Mouse (Mus musculus): Measurements from ENCODE around the gene Prkn. TPM values are rescaled to one million over a fixed set of nuclear protein-coding genes. Genes with fewer than 3 reads are reported as not detected.

Prkn gene
- total RNA-seq (2018; cell fraction: chromatin; rRNA removed): 100 to 1,000 TPM in 11 of 26 experiments, 10 to 100 TPM in 15; 31.3 to 146 (median 88.0) TPM
- total RNA-seq (2018; cell fraction: cytosol; rRNA removed): 1 to 10 TPM; 2.7 to 7.9 (median 4.2) TPM
- total RNA-seq (2018; cell fraction: nucleus; rRNA removed): 100 to 1,000 TPM in 1 of 26 experiments, 10 to 100 TPM in 25; 15.1 to 106 (median 37.6) TPM
- polyA plus RNA-seq (2018): 2.0 to 3.2 TPM (median 2.6 TPM) in 3 replicates

DNA sequence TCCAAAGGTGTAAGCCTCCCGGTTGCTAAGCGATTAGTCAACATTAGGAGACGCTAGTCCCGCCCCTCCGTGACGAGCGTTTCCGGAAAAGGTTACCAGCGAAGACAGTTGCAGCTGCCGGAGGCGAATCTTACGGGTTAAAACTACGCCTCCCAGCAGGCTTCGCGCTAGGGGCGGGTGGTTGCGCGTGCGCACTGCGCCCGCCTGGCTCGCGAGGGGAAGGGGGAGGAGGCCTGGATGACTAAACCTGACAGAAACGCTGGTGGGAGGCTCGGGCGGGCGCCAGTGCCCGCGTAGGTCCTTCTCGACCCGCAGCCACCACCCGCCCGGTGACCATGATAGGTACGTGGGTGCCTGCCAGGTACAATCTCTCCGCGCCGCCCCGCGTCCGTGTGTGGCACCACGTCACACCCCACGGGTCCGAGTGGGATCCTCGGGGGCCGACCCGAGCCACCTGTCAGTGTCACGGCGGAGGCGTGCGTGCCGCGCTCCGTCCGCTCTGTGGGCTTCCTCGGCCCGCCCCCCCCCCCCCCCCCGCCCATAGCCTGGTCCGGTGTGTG, at the start of gene Prkn, which contains the start of gene Pacrg:
Prkn (plus strand) TSS at position 237 of the 560 bp plus-strand sequence.
Pacrg (minus strand) TSS at position 164 of the 560 bp plus-strand sequence.
- Histone ChIP-seq H3K4me3 (ENCODE audit: inconsistent target) (peak within 1 kb of the TSS; percentile 34), H3K27ac (peak within 1 kb of the TSS; percentile 55), H3K79me2 (ENCODE audit: inconsistent target) (no peaks in the 10 kb centered on the region), H3K36me3 (ENCODE audit: inconsistent target) (no peaks in the 10 kb centered on the region)
- WGBS (ENCODE audit: missing documents): 1% methylated on average over 43 of the region's 58 CpGs

DNA sequence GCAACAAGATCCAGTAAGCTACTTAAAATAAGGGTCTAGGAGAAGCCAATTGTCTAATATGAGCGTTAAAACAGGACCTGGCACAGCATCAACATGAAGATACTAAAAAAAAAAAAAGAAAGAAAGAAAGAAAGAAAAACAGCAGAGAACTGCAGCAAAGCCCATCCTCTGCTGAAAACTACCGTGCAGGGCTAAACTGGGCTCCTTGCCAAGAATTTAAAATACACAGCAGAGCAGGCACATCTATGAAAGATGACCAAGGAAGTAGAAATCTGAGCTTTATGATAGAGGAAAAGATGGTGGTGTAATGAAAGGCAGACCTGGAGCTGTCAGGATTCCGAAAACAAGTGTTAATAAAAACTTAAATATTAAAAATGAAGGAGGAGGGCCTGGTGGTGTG, 48.5 kb upstream of the Prkn start:
- no peaks in the 10 kb centered on the region for H3K79me2 ChIP-seq (ENCODE audit: inconsistent target)
- H3K36me3 ChIP-seq (ENCODE audit: inconsistent target): no peaks in the 10 kb centered on the region
- 67% methylated on average over 2 of the region's 3 CpGs for WGBS (ENCODE audit: missing documents)
- no peak overlapping the region for H3K4me3 ChIP-seq (ENCODE audit: inconsistent target)
- H3K27ac ChIP-seq: no peak overlapping the region

DNA sequence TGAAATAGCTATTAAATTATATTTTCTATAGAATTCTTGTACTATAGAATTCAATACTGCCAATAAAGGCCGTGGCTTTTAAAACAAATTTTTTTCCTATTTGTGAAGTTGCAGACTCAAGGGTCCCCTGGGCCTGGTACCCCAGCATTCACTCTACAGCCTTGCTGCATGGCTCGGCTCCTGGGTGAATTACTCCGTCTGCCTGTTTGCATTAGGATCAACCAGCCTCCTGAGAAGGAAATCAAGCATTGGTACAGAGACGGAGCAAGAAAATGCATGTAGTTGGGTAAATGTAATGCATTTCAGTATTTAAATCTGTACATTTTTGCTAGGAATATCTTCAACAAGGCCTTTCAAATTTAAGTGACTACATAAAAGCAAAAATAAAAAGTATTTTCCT, 33.5 kb upstream of the Prkn start:
- H3K4me3 ChIP-seq (ENCODE audit: inconsistent target): no peak overlapping the region
- no peak overlapping the region for H3K27ac ChIP-seq
- WGBS (ENCODE audit: missing documents): 95% methylated on average over 4 of the region's 4 CpGs
- no peaks in the 10 kb centered on the region for H3K79me2 ChIP-seq (ENCODE audit: inconsistent target)
- no peaks in the 10 kb centered on the region for H3K36me3 ChIP-seq (ENCODE audit: inconsistent target)

DNA sequence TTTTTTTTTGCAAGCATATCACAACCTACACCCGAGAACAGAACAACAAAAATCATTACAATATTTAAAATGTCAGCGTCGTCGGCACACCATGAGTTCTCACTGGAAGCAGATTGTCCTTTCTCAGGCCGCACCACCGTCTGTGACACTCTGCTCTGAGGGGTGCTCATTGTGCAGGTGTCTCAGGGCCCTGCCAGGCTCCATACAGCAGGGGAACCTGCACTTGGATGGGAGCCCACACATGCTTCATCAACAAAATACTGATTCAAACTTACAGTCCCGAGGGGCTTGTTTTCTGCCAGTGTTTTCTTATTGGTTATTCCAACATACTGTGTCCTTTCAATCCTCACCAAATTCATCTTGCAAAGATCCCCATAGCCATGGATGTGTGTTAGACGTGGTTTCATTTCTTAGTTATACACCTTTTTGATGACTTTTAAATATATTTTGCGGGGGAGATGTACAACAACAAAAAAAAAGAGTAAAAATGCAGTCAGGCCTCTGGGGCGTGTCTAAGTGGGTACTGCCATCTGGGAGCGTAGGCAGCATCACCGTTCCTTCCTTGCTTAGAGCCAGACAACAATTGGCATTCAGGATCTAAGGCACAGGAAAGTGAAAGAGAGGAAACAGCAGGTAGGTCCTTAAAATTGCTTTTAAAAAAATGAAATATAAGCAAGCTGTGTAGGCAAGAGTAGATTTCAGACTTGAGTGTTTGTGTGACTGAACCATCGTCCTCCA, 32.8 kb upstream of the Prkn start:
- Histone ChIP-seq H3K27ac (no peak overlapping the region), H3K36me3 (ENCODE audit: inconsistent target) (no peaks in the 10 kb centered on the region), H3K79me2 (ENCODE audit: inconsistent target) (no peaks in the 10 kb centered on the region), H3K4me3 (ENCODE audit: inconsistent target) (no peak overlapping the region)
- WGBS (ENCODE audit: missing documents): 96% methylated on average over 12 of the region's 13 CpGs

DNA sequence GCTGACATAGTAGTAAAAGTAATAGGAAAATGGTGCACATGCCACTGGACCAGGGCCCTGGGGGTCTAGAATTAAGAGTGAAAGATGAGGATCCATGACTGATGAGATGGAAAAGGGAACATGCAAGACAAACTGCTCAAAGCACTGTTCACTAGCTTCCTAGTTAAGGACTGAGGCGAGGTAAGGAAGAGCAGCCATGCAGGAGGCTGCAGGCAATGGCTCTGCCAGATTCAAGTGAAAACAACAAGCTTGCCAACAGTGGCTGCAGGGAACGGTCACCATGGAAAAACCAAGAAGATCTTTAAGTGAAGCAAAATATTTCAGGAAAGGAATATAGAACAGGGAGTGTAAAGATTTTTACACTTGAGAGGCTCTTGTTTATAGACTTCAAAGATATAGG, 31.6 kb upstream of the Prkn start:
- Histone ChIP-seq H3K27ac (no peak overlapping the region), H3K36me3 (ENCODE audit: inconsistent target) (no peaks in the 10 kb centered on the region), H3K79me2 (ENCODE audit: inconsistent target) (no peaks in the 10 kb centered on the region), H3K4me3 (ENCODE audit: inconsistent target) (no peak overlapping the region)
- WGBS (ENCODE audit: missing documents): 96% methylated on average over 2 of the region's 2 CpGs

DNA sequence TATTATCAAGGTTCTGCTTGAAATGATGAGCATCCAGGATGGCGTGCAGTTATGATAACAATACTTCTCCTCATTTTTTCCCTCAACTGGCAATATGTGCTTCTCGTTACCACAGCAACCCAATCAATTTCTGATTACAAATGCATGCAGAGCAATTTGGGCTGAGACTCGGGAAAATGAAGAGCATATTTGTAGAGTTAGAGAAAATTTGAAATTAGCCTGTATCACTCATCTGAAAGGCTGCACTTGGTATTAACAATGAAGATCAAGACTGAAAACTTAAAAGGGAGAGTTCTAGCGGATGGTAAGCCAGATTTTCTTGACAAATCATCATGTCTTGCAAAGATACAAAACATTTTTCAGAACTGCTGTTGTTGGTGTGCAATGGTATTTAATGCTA, 21.2 kb upstream of the Prkn start:
- no peak overlapping the region for H3K4me3 ChIP-seq (ENCODE audit: inconsistent target)
- H3K27ac ChIP-seq: no peak overlapping the region
- H3K79me2 ChIP-seq (ENCODE audit: inconsistent target): no peaks in the 10 kb centered on the region
- WGBS (ENCODE audit: missing documents): 94% methylated on average over 4 of the region's 4 CpGs
- no peaks in the 10 kb centered on the region for H3K36me3 ChIP-seq (ENCODE audit: inconsistent target)

DNA sequence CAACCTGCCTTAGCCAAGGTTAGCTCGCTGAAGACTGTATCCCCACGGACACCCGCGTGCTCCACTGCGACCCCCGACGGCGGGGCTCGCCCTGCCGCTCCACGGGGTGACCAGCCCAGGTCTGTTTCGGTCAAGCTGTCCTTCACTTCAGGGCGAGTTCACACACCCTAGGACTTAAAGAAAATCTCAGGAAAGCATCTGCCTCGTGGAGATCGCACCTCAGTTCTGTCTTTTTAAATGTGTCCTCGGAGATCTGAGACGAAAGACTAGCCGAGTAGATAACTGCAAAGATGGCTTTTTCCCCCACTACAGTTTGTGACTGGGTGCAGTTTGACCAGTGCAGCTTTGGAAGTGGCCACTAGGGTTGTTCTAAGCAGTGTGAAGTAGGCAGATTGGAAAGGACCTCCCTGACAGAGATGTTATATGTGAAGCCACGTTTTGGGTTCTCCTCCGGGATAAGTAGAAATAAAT, 582 bp downstream of the Prkn start:
- peak overlapping the region; percentile 34 for H3K4me3 ChIP-seq (ENCODE audit: inconsistent target)
- 2% methylated on average over 19 of the region's 20 CpGs for whole genome bisulfite sequencing (ENCODE audit: missing documents)
- H3K27ac ChIP-seq: peak overlapping the region; percentile 55
- no peaks in the 10 kb centered on the region for H3K36me3 ChIP-seq (ENCODE audit: inconsistent target)
- no peaks in the 10 kb centered on the region for H3K79me2 ChIP-seq (ENCODE audit: inconsistent target)

DNA sequence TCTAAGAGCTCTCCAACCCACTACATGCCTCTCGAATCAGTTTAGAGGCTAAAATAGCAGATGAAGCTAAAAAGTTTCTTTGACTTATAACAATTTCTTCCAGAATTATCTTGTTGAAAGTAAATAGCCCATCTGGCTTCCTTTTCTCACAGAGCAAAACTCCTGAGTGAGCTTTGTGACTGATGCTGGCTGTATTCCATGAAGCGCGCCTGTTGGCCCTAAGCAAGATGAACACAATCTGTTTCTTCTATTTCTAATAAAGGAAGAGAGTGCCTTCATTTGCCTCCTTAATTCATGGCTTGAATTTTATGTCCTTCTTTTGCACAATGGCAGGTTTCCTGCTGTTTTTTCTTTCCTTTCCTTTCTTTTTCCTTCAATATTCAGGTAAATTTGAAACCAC, 14.0 kb downstream of the Prkn start:
- Histone ChIP-seq H3K4me3 (ENCODE audit: inconsistent target) (no peak overlapping the region), H3K27ac (no peak overlapping the region), H3K36me3 (ENCODE audit: inconsistent target) (no peaks in the 10 kb centered on the region), H3K79me2 (ENCODE audit: inconsistent target) (no peaks in the 10 kb centered on the region)
- 97% methylated on average over 3 of the region's 3 CpGs for WGBS (ENCODE audit: missing documents)

DNA sequence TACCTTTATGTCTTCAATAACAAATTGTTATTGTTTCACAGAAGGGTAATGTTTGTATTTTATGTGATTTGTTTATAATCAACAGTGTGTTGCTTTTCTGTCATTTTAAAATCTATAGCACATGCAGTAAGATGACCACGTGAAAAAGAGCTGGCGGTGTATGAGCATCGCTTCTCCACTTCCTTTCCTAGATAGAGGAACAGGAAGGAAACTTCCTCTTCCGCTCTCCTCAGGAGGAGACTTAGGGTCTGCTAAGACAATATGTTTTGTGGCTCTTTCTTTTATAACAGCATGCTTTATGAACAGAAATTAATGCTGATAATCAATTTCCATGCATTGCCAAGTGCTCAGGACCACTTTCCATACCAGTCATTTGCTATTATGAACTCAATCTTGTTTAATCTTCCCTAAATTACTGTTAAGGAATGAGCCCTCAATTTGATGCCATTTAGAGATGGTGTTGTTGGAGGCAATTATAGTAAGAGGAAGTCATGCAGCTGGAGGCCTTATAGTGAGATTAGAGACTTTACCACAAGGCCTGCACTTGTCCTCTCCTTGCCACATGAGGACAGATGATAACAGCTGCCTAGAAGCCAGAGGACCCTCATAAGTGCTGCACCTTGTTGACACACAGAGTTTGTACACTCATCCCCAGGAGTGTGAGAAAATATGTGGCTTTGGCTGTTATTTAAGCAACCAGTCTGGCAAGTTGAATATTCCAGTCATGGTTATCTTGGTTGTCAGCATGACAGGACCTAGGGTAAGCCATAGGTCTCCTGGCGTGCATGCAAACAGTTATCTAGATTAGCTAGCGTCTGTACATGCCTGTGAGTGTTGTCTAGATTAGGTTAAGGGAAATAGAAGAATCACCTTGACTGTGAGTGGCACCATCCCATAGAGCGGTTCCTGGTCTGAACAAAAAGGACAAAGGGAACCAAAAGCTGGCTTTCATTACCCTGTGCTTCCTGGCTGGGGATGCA, 34.3 kb downstream of the Prkn start:
- no peak overlapping the region for H3K27ac ChIP-seq

DNA sequence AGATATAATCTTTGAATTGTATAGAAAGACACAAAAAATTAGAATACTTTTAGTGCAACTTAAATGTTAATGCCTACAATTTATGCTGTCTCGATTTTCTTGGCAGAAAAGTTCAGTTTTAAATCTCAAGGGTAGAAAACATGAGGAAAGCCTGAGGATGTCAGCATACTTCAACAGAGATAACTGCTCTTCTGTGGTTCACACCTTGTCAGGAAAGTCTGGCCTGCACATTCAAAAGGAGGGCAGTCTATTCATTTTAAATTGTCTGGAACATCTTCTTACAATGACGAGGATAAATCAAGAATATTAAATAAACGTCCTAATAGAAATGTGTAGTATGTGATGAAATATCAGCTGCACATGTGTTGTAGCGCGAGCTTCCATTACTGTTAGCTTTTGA, 38.8 kb downstream of the Prkn start:
- 87% methylated on average over 5 of the region's 5 CpGs for WGBS (ENCODE audit: missing documents)
- no peaks in the 10 kb centered on the region for H3K36me3 ChIP-seq (ENCODE audit: inconsistent target)
- H3K79me2 ChIP-seq (ENCODE audit: inconsistent target): no peaks in the 10 kb centered on the region
- H3K4me3 ChIP-seq (ENCODE audit: inconsistent target): no peak overlapping the region
- no peak overlapping the region for H3K27ac ChIP-seq

More for the DNA sequence above, 34.3 kb downstream of the Prkn start:
- no peak overlapping the region for H3K4me3 ChIP-seq (ENCODE audit: inconsistent target)
- 87% methylated on average over 7 of the region's 7 CpGs for WGBS (ENCODE audit: missing documents)
- no peaks in the 10 kb centered on the region for H3K79me2 ChIP-seq (ENCODE audit: inconsistent target)
- no peaks in the 10 kb centered on the region for H3K36me3 ChIP-seq (ENCODE audit: inconsistent target)

DNA sequence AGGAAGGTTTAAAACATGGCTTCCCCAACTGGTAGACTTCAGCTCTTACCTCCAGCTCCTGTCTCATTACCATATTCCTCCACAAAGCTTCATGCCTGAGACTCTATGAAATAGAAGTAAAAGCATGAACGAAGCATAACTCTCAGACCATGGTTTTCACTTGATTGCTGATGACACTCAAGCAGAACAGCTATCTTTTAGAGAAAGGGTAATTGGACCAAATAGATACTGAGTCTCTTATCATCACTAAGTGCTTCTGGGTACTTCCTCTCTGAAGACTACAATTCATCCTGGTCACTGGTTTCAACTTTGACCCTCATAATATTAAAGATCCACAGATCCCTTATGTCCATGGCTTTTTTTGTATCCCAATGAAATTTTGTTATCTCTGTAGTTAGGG, 42.1 kb downstream of the Prkn start:
- Histone ChIP-seq H3K36me3 (ENCODE audit: inconsistent target) (no peaks in the 10 kb centered on the region), H3K27ac (no peak overlapping the region), H3K4me3 (ENCODE audit: inconsistent target) (no peak overlapping the region), H3K79me2 (ENCODE audit: inconsistent target) (no peaks in the 10 kb centered on the region)
- WGBS (ENCODE audit: missing documents): 95% methylated on average over 1 of the region's 1 CpGs

DNA sequence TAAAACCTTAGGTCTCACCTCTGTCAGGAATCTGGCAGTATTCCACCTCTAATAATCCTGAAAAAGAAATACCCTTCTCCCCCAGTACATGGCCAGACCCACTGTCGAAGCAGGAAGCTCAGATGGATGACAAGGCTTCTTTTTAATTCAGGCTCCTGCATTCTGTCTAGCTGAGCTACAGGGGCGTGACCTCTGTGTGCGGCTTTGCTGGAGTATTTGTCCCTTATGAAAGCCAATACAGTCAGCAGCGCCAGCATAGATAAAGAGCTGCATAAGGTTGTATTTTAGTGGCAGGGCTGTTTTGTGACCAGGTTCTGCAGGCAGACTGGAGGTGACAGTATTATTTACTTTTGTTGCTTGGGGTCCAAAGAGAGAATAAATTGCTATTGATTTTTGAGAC, 47.7 kb downstream of the Prkn start:
- Histone ChIP-seq H3K36me3 (ENCODE audit: inconsistent target) (no peaks in the 10 kb centered on the region), H3K4me3 (ENCODE audit: inconsistent target) (no peak overlapping the region)
- WGBS (ENCODE audit: missing documents): 86% methylated on average over 4 of the region's 4 CpGs

DNA sequence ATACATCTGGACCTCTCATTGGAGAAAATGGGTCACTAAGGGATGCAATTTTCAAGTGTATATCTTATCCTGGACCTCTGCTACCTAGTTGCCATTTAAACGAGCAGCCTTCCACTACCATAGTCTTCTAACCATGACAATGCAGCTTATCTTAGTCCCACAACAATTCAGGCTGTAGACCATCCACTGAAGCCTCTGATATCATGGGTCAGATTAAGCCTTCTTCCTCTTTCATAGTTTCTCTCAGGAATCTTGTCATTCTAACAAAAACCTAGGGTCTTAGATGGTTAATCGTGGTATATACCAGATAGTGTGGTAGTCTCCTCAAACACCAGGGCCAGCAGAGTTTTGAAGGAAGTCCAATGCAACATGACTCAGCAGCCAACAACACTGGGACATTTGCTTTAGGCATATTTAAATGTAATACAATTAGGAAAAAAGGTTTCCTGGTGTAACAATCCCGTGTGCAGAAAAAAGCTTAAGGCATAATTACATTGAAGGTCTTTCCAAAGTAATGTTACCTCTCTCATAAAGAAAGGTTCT, 61.6 kb downstream of the Prkn start:
- WGBS (ENCODE audit: missing documents): 27% methylated on average over 3 of the region's 3 CpGs
- H3K36me3 ChIP-seq (ENCODE audit: inconsistent target): no peaks in the 10 kb centered on the region
- H3K79me2 ChIP-seq (ENCODE audit: inconsistent target): no peaks in the 10 kb centered on the region
- no peak overlapping the region for H3K27ac ChIP-seq
- H3K4me3 ChIP-seq (ENCODE audit: inconsistent target): no peak overlapping the region

More for the DNA sequence above, 47.7 kb downstream of the Prkn start:
- no peak overlapping the region for H3K27ac ChIP-seq
- H3K79me2 ChIP-seq (ENCODE audit: inconsistent target): no peaks in the 10 kb centered on the region

DNA sequence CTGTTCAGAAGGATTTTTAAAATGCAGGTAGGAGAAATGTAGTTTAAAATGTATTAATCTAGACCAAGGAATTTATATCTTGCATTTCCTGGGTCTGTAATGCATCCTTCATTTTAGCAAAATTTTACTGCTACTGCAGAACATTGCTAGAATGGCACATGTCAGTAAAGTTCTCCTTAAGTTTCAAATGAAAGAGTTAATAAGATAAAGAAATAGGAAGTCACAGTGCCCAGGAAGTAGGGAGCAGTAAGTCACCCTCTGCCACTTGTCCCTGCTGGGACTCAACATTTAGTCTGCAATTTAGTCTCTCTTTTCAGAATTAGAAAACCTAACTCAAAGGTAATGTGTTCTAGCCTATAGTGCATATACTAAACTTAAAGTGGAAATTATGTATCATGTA, 96.5 kb downstream of the Prkn start:
- H3K36me3 ChIP-seq (ENCODE audit: inconsistent target): no peaks in the 10 kb centered on the region
- H3K4me3 ChIP-seq (ENCODE audit: inconsistent target): no peak overlapping the region
- H3K27ac ChIP-seq: no peak overlapping the region
- no peaks in the 10 kb centered on the region for H3K79me2 ChIP-seq (ENCODE audit: inconsistent target)
